In genomic region chr2:167503896-167504349, GRCm38 (mm10) we compare ENCODE assay signal across 9 mouse cellular contexts. TPM values are rescaled to one million over a fixed set of nuclear protein-coding genes. Genes with fewer than 3 reads are reported as not detected.
DNase-seq lines count a peak whose midpoint lies in the region; ATAC-seq and TF ChIP-seq lines count a peak whose summit lies in the region.
"Had no signal": no experiment of that assay in that cellular context is flagged by ENCODE, and none has a peak within 500 bp of the region (broad histone marks: within the 10 kb centered on the region; RNA-seq: fewer than 3 reads in every experiment).

No protein-coding gene starts in this region.

- H3K9ac ChIP-seq in CH12.LX (ENCODE audit: insufficient read depth, low read depth) = peak overlapping the region; percentile 91
- peak overlapping the region; percentile 93 for H3K9ac ChIP-seq in embryonic facial prominence, embryonic 11.5 days (replicated peaks; ENCODE audit: low read length)
- H3K9ac ChIP-seq in heart, postnatal 0 days (replicated peaks; ENCODE audit: low read depth, low read length) = peak overlapping the region; percentile 87

- TF ChIP-seq CTCF in CH12.LX (conservative IDR thresholded peaks at IDR 0.05 in 1 of 2, IDR thresholded peaks at IDR 0.05 in 1 of 2; ENCODE audit: low read depth in 2 of 2, low read length in 2 of 2) = no peak
- no peak for TF ChIP-seq CTCF in heart, postnatal 0 days (IDR thresholded peaks at IDR 0.05; ENCODE audit: low read depth)

- TF ChIP-seq RAD21 in CH12.LX (IDR thresholded peaks at IDR 0.05; ENCODE audit: low read depth, low read length) = no peak

- no peak overlapping the region for H3K27ac ChIP-seq in CH12.LX (ENCODE audit: insufficient read depth, low read depth)
- peak overlapping the region; percentile 63 for H3K27ac ChIP-seq in embryonic facial prominence, embryonic 11.5 days (replicated peaks; ENCODE audit: low read depth, low read length)
- peak overlapping the region; percentile 86 for H3K27ac ChIP-seq in heart, postnatal 0 days (ENCODE audit: low read depth)
- H3K27ac ChIP-seq in midbrain, embryonic 10.5 days (replicated peaks) = peak overlapping the region; percentile 98

- ATAC-seq in embryonic facial prominence, embryonic 11.5 days (replicated peaks; ENCODE audit: insufficient number of reproducible peaks, low FRiP score, low TSS enrichment, low read depth) = 0 out of 2 replicates have a peak, but pooled peaks have one; percentile 19
- ATAC-seq in heart, postnatal 0 days (ENCODE audit: insufficient read depth, low read depth) = peak; percentile 19

- DNase-seq in CH12.LX (ENCODE audit: extremely low read depth) = no peak
- peak; percentile 81 to 91 for DNase-seq in adrenal gland, adult (ENCODE audit: inconsistent age in 2 of 2, low spot score in 1 of 2)
- peak; percentile 29 for DNase-seq in embryonic facial prominence, embryonic 11.5 days (ENCODE audit: low spot score)
- no peak for DNase-seq in heart, postnatal 0 days (ENCODE audit: low spot score)
- DNase-seq in kidney, postnatal 4 days = peak; percentile 68 to 79
- peak; percentile 45 for DNase-seq in midbrain, embryonic 10.5 days (ENCODE audit: low spot score)
- peak; percentile 67 for DNase-seq in testis, postnatal 14 days (ENCODE audit: low spot score)
- no peak for DNase-seq in layer of hippocampus, postnatal 14 days (ENCODE audit: low spot score in 2 of 2)

- peak overlapping the region; percentile 88 to 98 (median 95) for H3K4me3 ChIP-seq in CH12.LX (replicated peaks in 1 of 3; ENCODE audit: low read depth in 2 of 3, low read length in 2 of 3, poor library complexity in 1 of 3)
- H3K4me3 ChIP-seq in embryonic facial prominence, embryonic 11.5 days (ENCODE audit: low read depth, low read length) = peak overlapping the region; percentile 76
- H3K4me3 ChIP-seq in heart, postnatal 0 days (ENCODE audit: low read depth, low read length) = peak overlapping the region; percentile 93
- peak overlapping the region; percentile 99 for H3K4me3 ChIP-seq in midbrain, embryonic 10.5 days

- no peaks in the 10 kb centered on the region for H3K27me3 ChIP-seq in CH12.LX (replicated peaks)
- no peaks in the 10 kb centered on the region for H3K27me3 ChIP-seq in embryonic facial prominence, embryonic 11.5 days (ENCODE audit: control insufficient read depth, insufficient read depth, low read length)
- H3K27me3 ChIP-seq in heart, postnatal 0 days (ENCODE audit: control insufficient read depth, insufficient read depth, low read length) = no peaks in the 10 kb centered on the region
- no peaks in the 10 kb centered on the region for H3K27me3 ChIP-seq in midbrain, embryonic 10.5 days (ENCODE audit: low read depth, poor library complexity, severe bottlenecking)

- no peaks in the 10 kb centered on the region for H3K9me3 ChIP-seq in CH12.LX (replicated peaks; ENCODE audit: low read length)
- no peaks in the 10 kb centered on the region for H3K9me3 ChIP-seq in embryonic facial prominence, embryonic 11.5 days (replicated peaks; ENCODE audit: control insufficient read depth, low read length)
- no peaks in the 10 kb centered on the region for H3K9me3 ChIP-seq in heart, postnatal 0 days (replicated peaks; ENCODE audit: control insufficient read depth, low read length)
- no peaks in the 10 kb centered on the region for H3K9me3 ChIP-seq in midbrain, embryonic 10.5 days (replicated peaks)

- H3K79me2 ChIP-seq in CH12.LX (replicated peaks; ENCODE audit: control insufficient read depth, extremely low read depth, insufficient read depth, poor library complexity, severe bottlenecking) = peaks cover 48% of the 10 kb centered on the region

- WGBS in embryonic facial prominence, embryonic 11.5 days = under 1% methylated on average over 32 of the region's 32 CpGs
- under 1% methylated on average over 32 of the region's 32 CpGs for WGBS in heart, postnatal 0 days
- WGBS in midbrain, embryonic 10.5 days = under 1% methylated on average over 32 of the region's 32 CpGs

- peaks cover 16 to 37% of the 10 kb centered on the region in 2 experiments for H3K36me3 ChIP-seq in CH12.LX (replicated peaks in 1 of 2; ENCODE audit: control insufficient read depth in 1 of 2, insufficient read depth in 1 of 2, low read length in 1 of 2)
- no peaks in the 10 kb centered on the region; the same call in 1 of the 2 replicates for H3K36me3 ChIP-seq in embryonic facial prominence, embryonic 11.5 days (replicated peaks; ENCODE audit: control insufficient read depth, insufficient read depth, low read depth, low read length)
- peaks cover 12% of the 10 kb centered on the region; the same call in 1 of the 2 replicates for H3K36me3 ChIP-seq in heart, postnatal 0 days (replicated peaks; ENCODE audit: control insufficient read depth, insufficient read depth, low read length)
- peaks cover 43% of the 10 kb centered on the region for H3K36me3 ChIP-seq in midbrain, embryonic 10.5 days

- TF ChIP-seq EP300 in CH12.LX (IDR thresholded peaks at IDR 0.05; ENCODE audit: low read length) = no peak
- no peak for TF ChIP-seq EP300 in heart, postnatal 0 days (IDR thresholded peaks at IDR 0.05; ENCODE audit: low read depth)

- peaks cover 5 to 36% of the 10 kb centered on the region in 2 experiments for H3K4me1 ChIP-seq in CH12.LX (ENCODE audit: control insufficient read depth in 1 of 2, insufficient read depth in 2 of 2)
- no peaks in the 10 kb centered on the region; the same call in 1 of the 2 replicates for H3K4me1 ChIP-seq in embryonic facial prominence, embryonic 11.5 days (ENCODE audit: control insufficient read depth, insufficient read depth, low read length)
- H3K4me1 ChIP-seq in heart, postnatal 0 days (ENCODE audit: control insufficient read depth, insufficient read depth) = peaks cover 24% of the 10 kb centered on the region
- peaks cover 32% of the 10 kb centered on the region for H3K4me1 ChIP-seq in midbrain, embryonic 10.5 days

- dilution Hi-C loops in CH12.LX (cut with MboI; ENCODE audit: extremely low pct_ligation_motif_present, extremely low pct_unique_long_range_greater_than_20kb, low sequenced_read_pairs) = no loop called here

- no peak for TF ChIP-seq POLR2A in CH12.LX (IDR thresholded peaks at IDR 0.05; ENCODE audit: low read depth, low read length)

- in situ Hi-C loops in CH12.LX (cut with MboI; ENCODE audit: low pct_ligation_motif_present, low pct_unique_long_range_greater_than_20kb, low sequenced_read_pairs) = no loop called here

- peak overlapping the region; percentile 68 for H3K4me2 ChIP-seq in CH12.LX (ENCODE audit: insufficient read depth, low read depth, poor library complexity, severe bottlenecking)
- H3K4me2 ChIP-seq in embryonic facial prominence, embryonic 11.5 days (ENCODE audit: low read depth, low read length) = peak overlapping the region; percentile 82
- peak overlapping the region; percentile 92 for H3K4me2 ChIP-seq in heart, postnatal 0 days (ENCODE audit: low read depth, low read length)

TF ChIP-seq in CH12.LX, 34 proteins besides CTCF, POLR2A, EP300 and RAD21:
- no peak for TF ChIP-seq MAX (IDR thresholded peaks at IDR 0.05; ENCODE audit: low read length)
- peak; percentile 5; the same call in 1 of the 2 replicates for TF ChIP-seq SIN3A (IDR thresholded peaks at IDR 0.05; ENCODE audit: low read length)

RNA-seq across cellular contexts. Expression of gene Spata2, which starts 11.2 kb away (rescaled TPM):
- total RNA-seq in CH12.LX (2012; rRNA removed) = 8.6 and 10.5 TPM in 2 replicates
- total RNA-seq in CH12.LX (2014; rRNA removed) = 7.2 and 9.1 TPM in 2 replicates
- polyA plus RNA-seq in CH12.LX (2012; ENCODE audit: insufficient read length, low read depth) = 22.8 and 23.0 TPM in 2 replicates
- polyA plus RNA-seq in embryonic facial prominence, embryonic 11.5 days (2014; fragmentation: Nextera tagmentation; extraction: Ambion mirVana) = 12.1 and 13.1 TPM in 2 replicates
- total RNA-seq in heart, postnatal 0 days (2014; rRNA removed; ENCODE audit: low replicate concordance) = 17.2 and 17.6 TPM in 2 replicates
- 9.1 and 12.2 TPM in 2 replicates for polyA plus RNA-seq in heart, postnatal 0 days (2015; fragmentation: Nextera tagmentation; extraction: Ambion mirVana)
- 19.1 and 23.5 TPM in 2 replicates for polyA plus RNA-seq in midbrain, embryonic 10.5 days (2016; fragmentation: Nextera tagmentation; extraction: Ambion mirVana)
- total RNA-seq in layer of hippocampus, postnatal 14 days (2021) = 10 to 100 TPM; 65.3 to 67.2 TPM

RNA-seq across cellular contexts. Expression of gene Rnf114, which starts 11.5 kb away (rescaled TPM):
- total RNA-seq in CH12.LX (2012; rRNA removed) (39.2 and 50.4 TPM in 2 replicates), CH12.LX (2014; rRNA removed) (45.3 and 45.6 TPM in 2 replicates)
- 37.6 and 40.8 TPM in 2 replicates for polyA plus RNA-seq in CH12.LX (2012; ENCODE audit: insufficient read length, low read depth)
- polyA plus RNA-seq in embryonic facial prominence, embryonic 11.5 days (2014; fragmentation: Nextera tagmentation; extraction: Ambion mirVana) = 113 and 119 TPM in 2 replicates
- total RNA-seq in heart, postnatal 0 days (2014; rRNA removed; ENCODE audit: low replicate concordance) = 90.0 and 102 TPM in 2 replicates
- 63.6 and 73.9 TPM in 2 replicates for polyA plus RNA-seq in heart, postnatal 0 days (2015; fragmentation: Nextera tagmentation; extraction: Ambion mirVana)
- 139 and 154 TPM in 2 replicates for polyA plus RNA-seq in midbrain, embryonic 10.5 days (2016; fragmentation: Nextera tagmentation; extraction: Ambion mirVana)
- 10 to 100 TPM; 39.1 to 40.5 TPM for total RNA-seq in layer of hippocampus, postnatal 14 days (2021)

RNA-seq across cellular contexts. Expression of gene Snai1, which starts 34.1 kb away (rescaled TPM):
- 2.9 and 3.1 TPM in 2 replicates for total RNA-seq in CH12.LX (2012; rRNA removed)
- 1.5 and 1.6 TPM in 2 replicates for total RNA-seq in CH12.LX (2014; rRNA removed)
- 9.0 and 12.6 TPM in 2 replicates for polyA plus RNA-seq in CH12.LX (2012; ENCODE audit: insufficient read length, low read depth)
- 66.8 and 76.2 TPM in 2 replicates for polyA plus RNA-seq in embryonic facial prominence, embryonic 11.5 days (2014; fragmentation: Nextera tagmentation; extraction: Ambion mirVana)
- total RNA-seq in heart, postnatal 0 days (2014; rRNA removed; ENCODE audit: low replicate concordance) = 1.5 TPM in 1 of 2 replicates, not detected in the other
- polyA plus RNA-seq in heart, postnatal 0 days (2015; fragmentation: Nextera tagmentation; extraction: Ambion mirVana) = 6.0 and 7.0 TPM in 2 replicates
- 30.0 and 36.1 TPM in 2 replicates for polyA plus RNA-seq in midbrain, embryonic 10.5 days (2016; fragmentation: Nextera tagmentation; extraction: Ambion mirVana)
- under 1 TPM; 0.53 to 0.79 TPM for total RNA-seq in layer of hippocampus, postnatal 14 days (2021)
- total RNA-seq: hematopoietic stem cell, adult 5-6 weeks had no signal

Comparison
In these comparisons a context has a peak if more than half of its experiments do, and no peak if none do; other contexts are left out.
1. DNase-seq: peak in adrenal gland, adult (2 of 2), embryonic facial prominence, embryonic 11.5 days (single experiment), kidney, postnatal 4 days (2 of 2), midbrain, embryonic 10.5 days (single experiment) and testis, postnatal 14 days (single experiment); none in CH12.LX (single experiment), heart, postnatal 0 days (single experiment) and layer of hippocampus, postnatal 14 days (0 of 2).
2. Peak in every context shown above with its lines, with median percentiles within 50 percentile points of each other: H3K4me2 ChIP-seq, H3K4me3 ChIP-seq and H3K9ac ChIP-seq.